Mouse (Mus musculus) forebrain, embryonic 14.5 days (tissue): ENCODE data around the gene Ccl28. TPM values are rescaled to one million over a fixed set of nuclear protein-coding genes. Genes with fewer than 3 reads are reported as not detected.
"Not testable (repeated sequence)": the region's sequence is repeated elsewhere in the genome, so short reads cannot be mapped to it uniquely, and the experiment has no call there.

Experiments
- ATAC-seq: fragments of 200-750 bp; cut with Nextera tagmentation; 2 replicates; pipeline ENCODE4 v1.8.0; 2017; ENCODE audit warnings: mild to moderate bottlenecking, moderate library complexity
- DNase-seq: peaks from one replicate; pipeline ENCODE4 v3.0.0-alpha.2; 2015; ENCODE audit warnings: low spot score
- H3K27ac ChIP-seq: fragments of 300-500 bp; sonication (generic); 2 replicates; pipeline ENCODE4 v1.5.1; 2014; ENCODE audit warnings: low read depth, mild to moderate bottlenecking, control low read depth, low read length, moderate library complexity
- H3K27me3 ChIP-seq: fragments of 300-500 bp; sonication (generic); replicated peaks from 2 replicates; pipeline ENCODE4 v1.6.1; 2014; ENCODE audit warnings: low read length, control low read depth, mixed read lengths; ENCODE audit not compliant: control insufficient read depth, insufficient read depth
- H3K36me3 ChIP-seq: fragments of 300-500 bp; sonication (generic); 2 replicates; pipeline ENCODE4 v1.6.1; 2014; ENCODE audit warnings: low read length, control low read depth; ENCODE audit not compliant: control insufficient read depth, insufficient read depth
- H3K4me1 ChIP-seq: fragments of 300-500 bp; sonication (generic); 2 replicates; pipeline ENCODE4 v1.6.1; 2014; ENCODE audit warnings: antibody characterized with exemption, low read length, control low read depth; ENCODE audit not compliant: control insufficient read depth, insufficient read depth
- H3K4me2 ChIP-seq: fragments of 300-500 bp; sonication (generic); 2 replicates; pipeline ENCODE4 v1.6.1; 2014; ENCODE audit warnings: mild to moderate bottlenecking, control low read depth, low read length
- H3K4me3 ChIP-seq: fragments of 300-500 bp; sonication (generic); 2 replicates; pipeline ENCODE4 v1.5.1; 2014; ENCODE audit warnings: low read depth, low read length, control low read depth
- H3K9ac ChIP-seq: fragments of 300-500 bp; sonication (generic); 2 replicates; pipeline ENCODE4 v1.6.1; 2014; ENCODE audit warnings: mild to moderate bottlenecking, low read length, control low read depth, moderate library complexity
- H3K9me3 ChIP-seq: fragments of 300-500 bp; sonication (generic); replicated peaks from 2 replicates; pipeline ENCODE4 v1.6.1; 2016; ENCODE audit warnings: low read length, control low read depth, mixed read lengths; ENCODE audit not compliant: control insufficient read depth
- WGBS: fragments of 180-500 bp; shearing (Covaris S2); extraction: QIAGEN DNeasy Blood & Tissue Kit; methylation state at CpG from one replicate; pipeline ENCODE4 v1.1.7; 2014; 5-methylcytosine and 5-hydroxymethylcytosine counted together
- polyA plus RNA-seq: library from polyadenylated mRNA; unstranded; fragments of >200 nt; fragmentation: Nextera tagmentation; extraction: Ambion mirVana; gene quantifications from 2 replicates; pipeline ENCODE4 v1.2.1, GENCODE M21; 2014

The Ccl28 gene
- polyA plus RNA-seq, 1 experiment from 2014 or later, result 0.14 TPM

GRCm38 (mm10) chr13:119618841-119619240 lies 4.8 kb upstream of the Ccl28 start:
- no peak overlapping the region for H3K4me2 ChIP-seq
- H3K36me3 ChIP-seq, result no peaks in the 10 kb centered on the region
- H3K27ac ChIP-seq, result no peak overlapping the region
- no peak overlapping the region for H3K4me3 ChIP-seq
- ATAC-seq, result no peak
- no peak for DNase-seq
- no peaks in the 10 kb centered on the region for H3K27me3 ChIP-seq
- no peaks in the 10 kb centered on the region for H3K4me1 ChIP-seq
- WGBS, result 94% methylated on average over 3 of the region's 3 CpGs
- H3K9ac ChIP-seq, result no peak overlapping the region
- no peaks in the 10 kb centered on the region for H3K9me3 ChIP-seq

- H3K9me3 ChIP-seq, result no peaks in the 10 kb centered on the region
- no peak overlapping the region for H3K9ac ChIP-seq
- no peak overlapping the region for H3K4me2 ChIP-seq
- WGBS, result 83% methylated on average over 3 of the region's 3 CpGs
- no peak overlapping the region for H3K4me3 ChIP-seq
- H3K36me3 ChIP-seq, result no peaks in the 10 kb centered on the region
- H3K4me1 ChIP-seq, result no peaks in the 10 kb centered on the region
- H3K27me3 ChIP-seq, result no peaks in the 10 kb centered on the region
- no peak overlapping the region for H3K27ac ChIP-seq
- no peak for ATAC-seq
- peak; percentile 3 for DNase-seq
Measured at GRCm38 (mm10) chr13:119619735-119620134, 3.9 kb upstream of the Ccl28 start.

- not testable (repeated sequence) for H3K27me3 ChIP-seq, ATAC-seq, H3K9ac ChIP-seq, H3K4me3 ChIP-seq, H3K4me1 ChIP-seq, H3K36me3 ChIP-seq, H3K4me2 ChIP-seq, H3K27ac ChIP-seq, H3K9me3 ChIP-seq
- peak; percentile 46 for DNase-seq
- WGBS, result 80% methylated on average over 5 of the region's 5 CpGs
Measured at GRCm38 (mm10) chr13:119625952-119626351, 2.3 kb downstream of the Ccl28 start.

GRCm38 (mm10) chr13:119631482-119632155 lies 8.0 kb downstream of the Ccl28 start:
- peak overlapping the region; percentile 43 for H3K4me3 ChIP-seq
- peak; percentile 97 for ATAC-seq
- H3K4me1 ChIP-seq, result no peaks in the 10 kb centered on the region
- H3K4me2 ChIP-seq, result peak overlapping the region; percentile 54
- WGBS, result 2% methylated on average over 33 of the region's 33 CpGs
- H3K27ac ChIP-seq, result no peak overlapping the region
- H3K9ac ChIP-seq, result peak overlapping the region; percentile 48
- no peaks in the 10 kb centered on the region for H3K9me3 ChIP-seq
- DNase-seq, result peak; percentile 98
- H3K36me3 ChIP-seq, result no peaks in the 10 kb centered on the region
- H3K27me3 ChIP-seq, result no peaks in the 10 kb centered on the region

- peak; percentile 54 for ATAC-seq
- no peaks in the 10 kb centered on the region for H3K4me1 ChIP-seq
- DNase-seq, result no peak
- H3K4me3 ChIP-seq, result peak overlapping the region; percentile 43
- H3K36me3 ChIP-seq, result no peaks in the 10 kb centered on the region
- no peaks in the 10 kb centered on the region for H3K27me3 ChIP-seq
- no peaks in the 10 kb centered on the region for H3K9me3 ChIP-seq
- 84% methylated on average over 4 of the region's 4 CpGs for WGBS
- peak overlapping the region; percentile 54 for H3K4me2 ChIP-seq
- no peak overlapping the region for H3K27ac ChIP-seq
- no peak overlapping the region for H3K9ac ChIP-seq
Measured at GRCm38 (mm10) chr13:119632156-119632548, 8.5 kb downstream of the Ccl28 start.

- no peaks in the 10 kb centered on the region for H3K4me1 ChIP-seq
- no peaks in the 10 kb centered on the region for H3K27me3 ChIP-seq
- ATAC-seq (no peak), DNase-seq (no peak)
- H3K4me2 ChIP-seq, result no peak overlapping the region
- WGBS, result 76% methylated on average over 2 of the region's 2 CpGs
- no peak overlapping the region for H3K27ac ChIP-seq
- no peak overlapping the region for H3K4me3 ChIP-seq
- no peak overlapping the region for H3K9ac ChIP-seq
- H3K36me3 ChIP-seq, result no peaks in the 10 kb centered on the region
- H3K9me3 ChIP-seq, result no peaks in the 10 kb centered on the region
Measured at GRCm38 (mm10) chr13:119635496-119635895, 11.9 kb downstream of the Ccl28 start.

- WGBS, result 73% methylated on average over 4 of the region's 4 CpGs
- no peak overlapping the region for H3K27ac ChIP-seq
- no peaks in the 10 kb centered on the region for H3K36me3 ChIP-seq
- no peak for ATAC-seq
- no peak overlapping the region for H3K9ac ChIP-seq
- H3K4me2 ChIP-seq, result no peak overlapping the region
- DNase-seq, result no peak
- no peaks in the 10 kb centered on the region for H3K27me3 ChIP-seq
- no peaks in the 10 kb centered on the region for H3K4me1 ChIP-seq
- no peak overlapping the region for H3K4me3 ChIP-seq
- no peaks in the 10 kb centered on the region for H3K9me3 ChIP-seq
Measured at GRCm38 (mm10) chr13:119637837-119638236, 14.2 kb downstream of the Ccl28 start.

GRCm38 (mm10) chr13:119638449-119638848 lies 14.8 kb downstream of the Ccl28 start:
- H3K9ac ChIP-seq, result no peak overlapping the region
- no peak overlapping the region for H3K4me3 ChIP-seq
- H3K9me3 ChIP-seq, result no peaks in the 10 kb centered on the region
- no peak overlapping the region for H3K4me2 ChIP-seq
- no peaks in the 10 kb centered on the region for H3K4me1 ChIP-seq
- DNase-seq (no peak), ATAC-seq (no peak)
- WGBS, result 90% methylated on average over 5 of the region's 5 CpGs
- H3K27me3 ChIP-seq, result no peaks in the 10 kb centered on the region
- H3K36me3 ChIP-seq, result no peaks in the 10 kb centered on the region
- no peak overlapping the region for H3K27ac ChIP-seq

GRCm38 (mm10) chr13:119639302-119639701 lies 15.7 kb downstream of the Ccl28 start:
- 78% methylated on average over 5 of the region's 5 CpGs for WGBS
- ATAC-seq, result no peak
- Histone ChIP-seq H3K4me3 (no peak overlapping the region), H3K36me3 (no peaks in the 10 kb centered on the region), H3K4me1 (no peaks in the 10 kb centered on the region), H3K9me3 (no peaks in the 10 kb centered on the region), H3K27ac (no peak overlapping the region), H3K4me2 (no peak overlapping the region), H3K9ac (no peak overlapping the region), H3K27me3 (no peaks in the 10 kb centered on the region)
- no peak for DNase-seq
